Mouse (Mus musculus) MEL-GATA-1-ER (cell line): Measurements from ENCODE around the gene Ptk7.
"Not testable (repeated sequence)": the region's sequence is repeated elsewhere in the genome, so short reads cannot be mapped to it uniquely, and the experiment has no call there.

Experiments
- DNase-seq: peaks from one replicate; pipeline ENCODE4 v3.0.0-alpha.2; 2012; ENCODE audit warnings: low read depth; ENCODE audit errors: extremely low read depth

The Ptk7 gene

GRCm38 (mm10) chr17:46557321-46557720 is 72.0 kb downstream of the Ptk7 start:
- DNase-seq, result not testable (repeated sequence)

- no peak for DNase-seq
These were observed 72.7 kb downstream of the Ptk7 start for GRCm38 (mm10) chr17:46556584-46556945.

GRCm38 (mm10) chr17:46555673-46556583 is 73.4 kb downstream of the Ptk7 start, which contains the start of gene Srf:
Gene Srf (minus strand): TSS chr17:46556175.
- DNase-seq, result peak; percentile 95

GRCm38 (mm10) chr17:46554977-46555672 is 74.2 kb downstream of the Ptk7 start:
- no peak for DNase-seq

GRCm38 (mm10) chr17:46554646-46554976 is 74.7 kb downstream of the Ptk7 start:
- no peak for DNase-seq

DNA sequence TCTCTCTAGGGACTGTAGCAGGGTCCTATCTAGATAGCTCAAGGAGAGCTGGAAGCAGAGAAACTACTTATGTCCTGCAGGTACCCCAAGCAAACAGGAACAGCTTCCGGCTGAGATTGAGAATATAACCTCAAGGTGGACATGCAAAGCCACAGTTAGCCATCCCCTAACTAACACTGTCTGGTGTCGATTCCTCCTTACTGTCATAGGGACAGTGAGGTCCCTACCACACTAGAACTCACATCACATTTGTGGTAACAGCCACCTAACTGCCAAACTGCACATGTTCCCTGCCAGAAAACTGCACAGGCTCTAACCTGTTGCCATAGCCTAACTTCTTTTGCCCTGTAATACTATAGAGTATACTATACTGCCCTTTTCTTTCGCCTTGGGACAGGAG is 75.4 kb downstream of the Ptk7 start:
- DNase-seq, result no peak

DNA sequence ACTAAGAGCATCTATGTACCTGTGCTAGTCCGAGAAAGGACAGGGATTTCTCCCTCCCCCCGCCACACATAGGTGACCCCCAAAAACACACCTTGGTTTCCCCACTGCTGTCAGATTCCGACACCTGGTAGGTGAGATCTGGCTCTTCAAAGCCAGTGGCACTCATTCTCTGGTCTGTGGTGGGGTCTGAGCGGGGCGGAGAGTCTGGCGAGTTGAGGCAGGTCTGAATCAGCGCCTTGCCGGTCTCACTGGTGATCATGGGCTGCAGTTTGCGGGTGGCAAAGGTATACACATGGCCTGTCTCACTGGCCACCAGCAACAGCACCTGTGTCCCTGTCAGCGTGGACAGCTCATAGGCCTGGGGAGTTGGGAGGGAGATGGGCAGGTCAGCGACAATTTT is 75.8 kb downstream of the Ptk7 start:
- DNase-seq, result no peak

DNA sequence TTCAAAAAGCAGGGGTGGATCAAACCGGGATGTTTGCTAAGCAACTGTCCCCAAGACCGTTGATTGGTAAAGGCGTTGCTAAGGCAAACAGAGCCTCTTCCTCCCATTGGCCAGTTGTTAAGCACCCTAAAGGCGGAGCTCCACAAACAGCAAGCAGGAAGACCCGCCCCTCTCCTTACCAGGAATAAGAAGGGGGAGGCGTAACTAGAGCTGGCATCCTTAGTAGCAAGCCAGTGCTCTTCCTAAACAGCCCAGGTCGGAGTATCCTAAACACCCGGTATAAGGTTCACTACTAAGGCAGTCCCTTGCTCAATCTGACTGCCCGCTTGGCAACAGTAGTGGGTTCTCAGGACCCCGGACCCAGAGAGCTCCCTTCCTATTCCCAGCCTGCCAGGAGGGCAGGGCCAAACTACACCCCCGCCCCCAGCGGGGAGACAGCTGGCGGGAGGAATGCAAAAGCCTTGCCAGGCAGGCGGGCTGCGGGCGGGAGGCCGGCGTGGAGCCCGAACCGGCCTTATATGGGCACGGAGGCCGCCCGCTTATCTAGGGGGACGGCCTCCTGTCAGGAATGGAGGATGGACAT is 76.4 kb downstream of the Ptk7 start:
- no peak for DNase-seq

- DNase-seq, result no peak
These were observed 77.2 kb downstream of the Ptk7 start for GRCm38 (mm10) chr17:46552151-46552550.

DNA sequence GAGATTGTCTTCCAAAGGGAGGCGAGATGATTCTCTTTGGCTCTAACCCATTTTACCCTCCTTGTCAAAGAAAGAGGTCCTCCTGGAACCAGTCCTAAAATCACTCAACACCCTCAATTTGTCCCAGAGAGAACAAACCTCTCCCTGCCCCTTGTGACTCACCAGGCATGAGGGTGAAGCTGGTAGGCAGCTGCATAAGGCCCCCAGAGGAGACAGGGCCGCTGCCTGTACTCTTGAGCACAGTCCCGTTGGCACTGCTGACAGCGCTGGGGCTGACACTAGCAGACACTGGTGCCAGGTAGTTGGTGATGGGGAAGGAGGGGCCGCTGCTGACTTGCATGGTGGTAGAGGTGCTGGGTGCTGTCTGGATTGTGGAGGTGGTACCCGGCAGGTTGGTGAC is 77.9 kb downstream of the Ptk7 start:
- no peak for DNase-seq

DNA sequence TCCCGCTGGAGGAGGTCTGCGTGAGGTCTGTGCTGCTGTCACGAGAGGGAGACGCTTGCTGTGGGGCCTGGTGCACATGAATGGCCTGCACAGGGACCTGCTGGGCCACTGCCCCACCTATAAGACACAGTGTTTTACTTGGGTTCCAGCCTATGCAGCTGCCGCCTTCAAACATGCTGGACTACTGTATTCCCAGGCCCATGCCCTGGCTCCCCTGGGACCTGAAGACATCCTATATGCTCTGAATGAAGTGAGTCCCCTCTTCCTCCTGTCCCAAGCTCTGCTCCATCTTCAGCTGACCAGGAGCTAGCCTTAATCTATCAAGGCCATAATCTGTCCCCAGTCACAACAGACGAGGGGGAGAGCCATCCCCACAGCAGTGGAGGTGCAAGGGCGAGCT is 78.4 kb downstream of the Ptk7 start:
- DNase-seq, result no peak

- DNase-seq, result no peak
These were observed 79.7 kb downstream of the Ptk7 start for GRCm38 (mm10) chr17:46549642-46550041.

DNA sequence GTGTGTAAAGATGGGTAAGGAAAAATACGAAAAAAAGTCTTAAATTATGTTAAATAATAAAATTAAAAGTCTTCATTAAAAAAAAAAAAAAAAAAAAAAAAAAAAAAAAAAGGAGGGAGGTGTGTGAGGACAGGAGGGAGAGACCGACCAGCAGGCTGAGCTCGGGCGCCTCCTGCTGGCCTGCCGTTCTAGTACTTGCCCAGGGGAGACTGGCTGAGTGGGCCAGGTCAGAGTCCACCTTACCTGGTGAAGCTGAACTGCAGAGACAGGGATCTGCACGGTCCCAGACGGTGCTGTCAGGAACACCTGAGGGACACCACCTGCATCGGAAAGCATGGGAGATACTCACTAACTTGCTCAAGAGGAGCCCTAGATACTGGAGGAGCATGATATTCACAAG is 80.1 kb downstream of the Ptk7 start:
- DNase-seq, result no peak

GRCm38 (mm10) chr17:46548741-46549140 is 80.6 kb downstream of the Ptk7 start:
- DNase-seq, result no peak

DNA sequence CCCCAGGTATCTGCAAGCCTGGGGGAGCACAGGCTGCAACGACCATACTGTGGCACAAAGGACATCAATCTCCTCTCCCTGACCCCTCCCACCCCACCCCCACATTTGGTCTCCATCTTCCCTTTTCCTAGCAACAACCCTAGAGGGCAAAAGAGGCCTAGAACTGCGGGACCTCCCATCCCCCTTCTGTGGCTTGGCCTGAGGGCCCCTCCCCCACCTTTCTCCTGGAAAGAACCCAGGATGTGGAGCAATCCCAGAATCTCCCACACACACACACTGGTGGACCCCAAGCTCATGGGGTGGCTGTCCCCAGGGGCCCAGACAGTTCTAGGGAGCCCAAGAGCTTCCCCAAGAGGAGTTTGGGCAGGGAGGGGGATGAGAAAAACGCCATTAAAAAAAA is 81.4 kb downstream of the Ptk7 start:
- no peak for DNase-seq

- no peak for DNase-seq
These were observed 82.3 kb downstream of the Ptk7 start for GRCm38 (mm10) chr17:46546995-46547394.

DNA sequence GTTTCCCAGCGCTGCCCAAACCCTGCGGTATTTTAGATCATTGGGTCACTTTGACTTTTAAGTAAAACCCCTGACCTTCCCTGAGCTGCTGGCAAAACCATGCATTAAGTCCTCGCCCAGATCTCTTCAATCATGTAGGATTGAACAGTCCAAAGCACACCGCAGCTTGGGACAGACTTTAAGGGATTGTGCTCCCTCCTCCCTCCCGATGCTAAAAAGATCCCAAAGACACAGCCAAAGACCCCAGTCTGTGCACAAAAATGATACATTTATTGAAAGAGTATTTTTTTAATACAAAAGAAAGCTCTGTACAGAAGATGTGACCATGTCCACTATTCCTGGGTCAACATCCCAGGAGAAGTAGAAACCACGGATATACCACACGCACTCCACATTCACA is 82.7 kb downstream of the Ptk7 start:
- no peak for DNase-seq

DNA sequence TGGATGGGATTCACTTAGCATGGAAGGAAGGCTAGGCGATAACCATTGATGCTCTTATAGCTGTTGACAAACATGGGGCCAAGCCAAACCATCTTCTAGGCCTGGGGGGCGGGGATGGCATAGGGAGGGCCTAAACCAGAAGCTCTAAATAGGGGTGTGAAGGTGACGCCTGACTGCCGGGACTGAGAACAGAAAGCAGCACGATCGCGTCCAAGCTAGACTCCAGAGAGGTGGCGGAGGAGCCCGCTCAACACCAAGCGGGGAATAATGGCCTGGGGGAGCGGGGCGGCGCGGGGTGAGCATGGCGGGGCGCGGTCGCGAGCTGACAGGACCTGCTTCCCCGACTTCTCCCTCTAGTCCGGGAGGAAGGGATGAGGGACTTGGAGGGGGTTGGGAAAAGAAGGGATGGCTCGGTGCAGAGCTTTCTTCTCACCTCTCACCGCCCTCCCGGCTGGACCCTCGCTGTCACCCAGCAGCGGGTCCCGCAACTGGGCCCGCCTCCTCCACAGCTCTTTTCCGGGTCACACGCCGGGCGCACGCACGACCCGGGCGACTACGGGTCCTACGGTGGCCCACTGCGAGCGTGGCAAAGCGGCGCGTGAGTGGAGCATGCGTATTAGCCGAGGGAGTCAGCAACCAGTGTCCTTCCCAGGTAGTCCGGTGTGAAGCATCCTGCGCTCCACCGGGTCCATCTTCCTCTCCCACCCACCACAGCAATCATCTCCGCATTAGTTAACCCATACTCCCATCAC is 83.3 kb downstream of the Ptk7 start, which contains the start of gene Cul9:
TSS of gene Cul9 (minus strand) at position 576 of the 752 bp plus-strand sequence.
- no peak for DNase-seq

GRCm38 (mm10) chr17:46543661-46544060 is 85.6 kb downstream of the Ptk7 start:
- DNase-seq, result no peak

DNA sequence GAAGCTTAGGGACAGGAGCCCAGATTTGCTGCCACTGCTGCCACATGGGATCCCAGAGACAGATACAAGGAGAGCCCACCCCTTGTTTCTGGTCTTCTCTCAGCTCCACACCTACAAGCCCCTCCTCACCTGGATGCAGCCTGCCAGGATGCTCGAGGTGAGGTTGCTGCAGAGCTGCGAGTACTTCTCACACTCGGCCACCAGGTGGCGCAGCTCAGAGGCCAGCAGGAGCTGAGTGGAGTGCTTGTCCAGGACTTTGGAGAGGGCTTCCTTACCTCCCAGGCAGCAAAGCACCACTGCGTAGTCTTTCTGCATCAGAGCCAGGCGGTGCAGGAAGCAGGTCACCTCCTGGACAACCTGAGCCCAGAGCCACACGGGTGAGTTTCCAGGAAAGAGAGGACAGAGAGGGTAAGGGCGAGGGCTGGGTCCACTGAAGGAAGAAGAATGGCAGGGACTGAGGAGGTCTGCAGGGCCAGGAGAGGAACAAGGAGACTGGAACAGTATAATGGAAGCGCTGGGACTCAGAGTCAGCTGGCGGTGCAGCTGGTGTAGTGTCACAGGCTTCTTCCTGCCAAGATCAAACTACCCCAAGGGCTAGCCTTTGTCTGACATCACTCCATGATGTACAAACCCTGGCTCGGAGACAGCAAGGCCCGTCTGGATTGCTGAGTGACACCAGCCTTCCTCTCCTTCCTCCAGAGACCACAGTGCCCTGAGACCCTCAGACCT is 103.6 kb downstream of the Ptk7 start:
- DNase-seq, result no peak

GRCm38 (mm10) chr17:46525065-46525464 is 104.2 kb downstream of the Ptk7 start:
- DNase-seq, result no peak
